In genomic region chr8:57591681-57592080, GRCm38 (mm10) we compare ENCODE assay signal across 23 mouse cellular contexts.
DNase-seq lines count a peak whose midpoint lies in the region; ATAC-seq and TF ChIP-seq lines count a peak whose summit lies in the region.
"Had no signal": no experiment of that assay in that cellular context is flagged by ENCODE, and none has a peak within 500 bp of the region (broad histone marks: within the 10 kb centered on the region; RNA-seq: fewer than 3 reads in every experiment).

No protein-coding gene starts in this region.

- H3K4me1 ChIP-seq in liver, embryonic 12.5 days: peaks cover 68% of the 10 kb centered on the region
- H3K4me1 ChIP-seq in liver, postnatal 0 days (ENCODE audit: insufficient read depth): peaks cover 8% of the 10 kb centered on the region
- H3K4me1 ChIP-seq in liver, embryonic 14.5 days (replicated peaks; ENCODE audit: control insufficient read depth in 2 of 2, insufficient read depth in 2 of 2, low read length in 1 of 2): peaks cover 0 to 24% of the 10 kb centered on the region in 2 experiments; a peak in 3 of 4 replicates
- H3K4me1 ChIP-seq: forebrain, embryonic 15.5 days; hindbrain, embryonic 13.5 days had no signal

- 57% methylated on average over 4 of the region's 4 CpGs for WGBS in liver, embryonic 12.5 days (ENCODE audit: insufficient replicate concordance)
- WGBS in liver, postnatal 0 days (ENCODE audit: insufficient replicate concordance): 76% methylated on average over 4 of the region's 4 CpGs
- WGBS in liver, embryonic 14.5 days (ENCODE audit: insufficient replicate concordance): 67% methylated on average over 4 of the region's 4 CpGs

- H3K4me2 ChIP-seq in liver, embryonic 12.5 days: no peak overlapping the region
- no peak overlapping the region for H3K4me2 ChIP-seq in liver, postnatal 0 days (ENCODE audit: low read depth, low read length)
- no peak overlapping the region for H3K4me2 ChIP-seq in liver, embryonic 14.5 days (ENCODE audit: low read depth)
- H3K4me2 ChIP-seq: embryonic facial prominence, embryonic 13.5 days; forebrain, embryonic 12.5 days; forebrain, embryonic 15.5 days; heart, embryonic 11.5 days; hindbrain, embryonic 13.5 days had no signal

- no peaks in the 10 kb centered on the region for H3K27me3 ChIP-seq in liver, embryonic 12.5 days (replicated peaks)
- H3K27me3 ChIP-seq in liver, postnatal 0 days (ENCODE audit: insufficient read depth, low read length): no peaks in the 10 kb centered on the region
- H3K27me3 ChIP-seq in liver, embryonic 14.5 days (ENCODE audit: control insufficient read depth, insufficient read depth, low read length): no peaks in the 10 kb centered on the region
- H3K27me3 ChIP-seq: embryonic facial prominence, embryonic 13.5 days; forebrain, embryonic 12.5 days; forebrain, embryonic 15.5 days; hindbrain, embryonic 13.5 days had no signal

- 0 out of 2 replicates have a peak overlapping the region, but pooled peaks have one; percentile 12 for H3K27ac ChIP-seq in liver, embryonic 12.5 days
- no peak overlapping the region for H3K27ac ChIP-seq in liver, postnatal 0 days (ENCODE audit: low read depth)
- H3K27ac ChIP-seq in liver, embryonic 14.5 days: no peak overlapping the region
- H3K27ac ChIP-seq: embryonic facial prominence, embryonic 10.5 days; embryonic facial prominence, embryonic 13.5 days; forebrain, embryonic 12.5 days; forebrain, embryonic 15.5 days; hindbrain, embryonic 10.5 days; hindbrain, embryonic 13.5 days; hindbrain, postnatal 0 days had no signal

- no peaks in the 10 kb centered on the region for H3K9me3 ChIP-seq in liver, embryonic 12.5 days (replicated peaks)
- no peaks in the 10 kb centered on the region for H3K9me3 ChIP-seq in liver, postnatal 0 days (ENCODE audit: low read length)
- no peaks in the 10 kb centered on the region for H3K9me3 ChIP-seq in liver, embryonic 14.5 days (ENCODE audit: control insufficient read depth, low read length)
- H3K9me3 ChIP-seq: embryonic facial prominence, embryonic 10.5 days; embryonic facial prominence, embryonic 13.5 days; forebrain, embryonic 12.5 days; forebrain, embryonic 15.5 days; hindbrain, embryonic 10.5 days; hindbrain, embryonic 13.5 days had no signal

- intact Hi-C loops in left cerebral cortex, postnatal 25 days (cut with DNase I): no loop called here

- H3K9ac ChIP-seq in liver, embryonic 12.5 days: no peak overlapping the region
- no peak overlapping the region for H3K9ac ChIP-seq in liver, postnatal 0 days (replicated peaks)
- H3K9ac ChIP-seq in liver, embryonic 14.5 days (replicated peaks): no peak overlapping the region
- H3K9ac ChIP-seq: embryonic facial prominence, embryonic 13.5 days; forebrain, embryonic 12.5 days; forebrain, embryonic 15.5 days; hindbrain, embryonic 13.5 days had no signal

- no peak for TF ChIP-seq EP300 in liver, postnatal 0 days (IDR thresholded peaks at IDR 0.05; ENCODE audit: low read depth)
- no peak for TF ChIP-seq EP300 in liver, embryonic 14.5 days (IDR thresholded peaks at IDR 0.05; ENCODE audit: low read depth)

- TF ChIP-seq CTCF in liver, postnatal 0 days (IDR thresholded peaks at IDR 0.05; ENCODE audit: low read depth): no peak
- TF ChIP-seq CTCF in liver, embryonic 14.5 days (IDR thresholded peaks at IDR 0.05; ENCODE audit: low read depth): no peak

- H3K36me3 ChIP-seq in liver, embryonic 12.5 days: no peaks in the 10 kb centered on the region
- no peaks in the 10 kb centered on the region for H3K36me3 ChIP-seq in liver, postnatal 0 days (replicated peaks; ENCODE audit: insufficient read depth, low read length)
- H3K36me3 ChIP-seq in liver, embryonic 14.5 days (replicated peaks; ENCODE audit: control insufficient read depth, insufficient read depth, low read depth): no peaks in the 10 kb centered on the region
- H3K36me3 ChIP-seq: embryonic facial prominence, embryonic 10.5 days; embryonic facial prominence, embryonic 13.5 days; forebrain, embryonic 12.5 days; forebrain, embryonic 15.5 days; hindbrain, embryonic 10.5 days; hindbrain, embryonic 13.5 days had no signal

- DNase-seq in cerebellum, adult 9-11 months: peak; percentile 8
- no peak for DNase-seq in cerebellum, postnatal 4 days (ENCODE audit: low spot score in 2 of 2)
- DNase-seq in liver, postnatal 0 days: no peak
- no peak for DNase-seq in liver, embryonic 14.5 days (ENCODE audit: low read depth in 3 of 3, low spot score in 3 of 3)
- DNase-seq in B cell, adult 2 months: no peak
- no peak for DNase-seq in testis, postnatal 14 days (ENCODE audit: low spot score)
- DNase-seq in left cerebral cortex, postnatal 25 days (ENCODE audit: low spot score in 2 of 2): no peak
- DNase-seq: adrenal gland, adult 8-10 months; adrenal gland, postnatal 25 days; cerebellum, adult 9-10 months; cerebellum, postnatal 25 days; embryo, embryonic 11 days; gastrocnemius, postnatal 36 days had no signal

- H3K4me3 ChIP-seq in liver, embryonic 12.5 days: no peak overlapping the region
- no peak overlapping the region for H3K4me3 ChIP-seq in liver, postnatal 0 days (ENCODE audit: low read depth, low read length)
- no peak overlapping the region for H3K4me3 ChIP-seq in liver, embryonic 14.5 days (ENCODE audit: insufficient read depth in 1 of 2, low read depth in 2 of 2, low read length in 2 of 2)
- H3K4me3 ChIP-seq: embryonic facial prominence, embryonic 10.5 days; embryonic facial prominence, embryonic 13.5 days; erythroblast, embryonic 14.5 days; forebrain, embryonic 12.5 days; forebrain, embryonic 15.5 days; hindbrain, embryonic 10.5 days; hindbrain, embryonic 13.5 days had no signal

- 0 out of 2 replicates have a peak, but pooled peaks have one; percentile 23 for ATAC-seq in liver, embryonic 12.5 days
- no peak for ATAC-seq in liver, postnatal 0 days
- ATAC-seq in liver, embryonic 14.5 days (ENCODE audit: insufficient read depth): peak; percentile 25; the same call in 1 of the 2 replicates
- ATAC-seq: forebrain, embryonic 15.5 days; hindbrain, postnatal 0 days had no signal
